Mouse (Mus musculus) forebrain, embryonic 12.5 days (tissue): ENCODE measurements around the gene Slc43a2. TPM values are rescaled to one million over a fixed set of nuclear protein-coding genes. Genes with fewer than 3 reads are reported as not detected.

Experiments
- ATAC-seq: fragments of 200-750 bp; cut with Nextera tagmentation; 2 replicates; pipeline ENCODE4 v1.8.0; 2017; ENCODE audit warnings: moderate TSS enrichment; ENCODE audit not compliant: low FRiP score
- H3K27ac ChIP-seq: fragments of 300-500 bp; sonication (generic); 2 replicates; pipeline ENCODE4 v1.5.1; 2016; ENCODE audit warnings: mild to moderate bottlenecking
- H3K27me3 ChIP-seq: fragments of 300-500 bp; sonication (generic); 2 replicates; pipeline ENCODE4 v1.6.1; 2016; ENCODE audit warnings: mild to moderate bottlenecking
- H3K36me3 ChIP-seq: fragments of 300-500 bp; sonication (generic); replicated peaks from 2 replicates; pipeline ENCODE4 v1.6.1; 2016; ENCODE audit warnings: mild to moderate bottlenecking
- H3K4me1 ChIP-seq: fragments of 300-500 bp; sonication (generic); 2 replicates; pipeline ENCODE4 v1.6.1; 2016
- H3K4me2 ChIP-seq: fragments of 300-500 bp; sonication (generic); 2 replicates; pipeline ENCODE4 v1.6.1; 2016; ENCODE audit warnings: mild to moderate bottlenecking, moderate library complexity
- H3K4me3 ChIP-seq: fragments of 300-500 bp; sonication (generic); replicated peaks from 2 replicates; pipeline ENCODE4 v1.5.1; 2016; ENCODE audit warnings: mild to moderate bottlenecking
- H3K9ac ChIP-seq: fragments of 300-500 bp; sonication (generic); 2 replicates; pipeline ENCODE4 v1.6.1; 2016; ENCODE audit warnings: mild to moderate bottlenecking
- H3K9me3 ChIP-seq: fragments of 300-500 bp; sonication (generic); 2 replicates; pipeline ENCODE4 v1.6.1; 2016
- WGBS: fragments of 180-500 bp; shearing (Covaris S2); methylation state at CpG from one replicate; pipeline ENCODE4 v1.1.7; 2016; 5-methylcytosine and 5-hydroxymethylcytosine counted together
- polyA plus RNA-seq: library from polyadenylated mRNA; unstranded; fragments of >200 nt; fragmentation: Nextera tagmentation; extraction: Ambion mirVana; gene quantifications from 2 replicates; pipeline ENCODE4 v1.2.1, GENCODE M21; 2016

The Slc43a2 gene
- polyA plus RNA-seq, 1 experiment from 2014 or later = 11.4 TPM

DNA sequence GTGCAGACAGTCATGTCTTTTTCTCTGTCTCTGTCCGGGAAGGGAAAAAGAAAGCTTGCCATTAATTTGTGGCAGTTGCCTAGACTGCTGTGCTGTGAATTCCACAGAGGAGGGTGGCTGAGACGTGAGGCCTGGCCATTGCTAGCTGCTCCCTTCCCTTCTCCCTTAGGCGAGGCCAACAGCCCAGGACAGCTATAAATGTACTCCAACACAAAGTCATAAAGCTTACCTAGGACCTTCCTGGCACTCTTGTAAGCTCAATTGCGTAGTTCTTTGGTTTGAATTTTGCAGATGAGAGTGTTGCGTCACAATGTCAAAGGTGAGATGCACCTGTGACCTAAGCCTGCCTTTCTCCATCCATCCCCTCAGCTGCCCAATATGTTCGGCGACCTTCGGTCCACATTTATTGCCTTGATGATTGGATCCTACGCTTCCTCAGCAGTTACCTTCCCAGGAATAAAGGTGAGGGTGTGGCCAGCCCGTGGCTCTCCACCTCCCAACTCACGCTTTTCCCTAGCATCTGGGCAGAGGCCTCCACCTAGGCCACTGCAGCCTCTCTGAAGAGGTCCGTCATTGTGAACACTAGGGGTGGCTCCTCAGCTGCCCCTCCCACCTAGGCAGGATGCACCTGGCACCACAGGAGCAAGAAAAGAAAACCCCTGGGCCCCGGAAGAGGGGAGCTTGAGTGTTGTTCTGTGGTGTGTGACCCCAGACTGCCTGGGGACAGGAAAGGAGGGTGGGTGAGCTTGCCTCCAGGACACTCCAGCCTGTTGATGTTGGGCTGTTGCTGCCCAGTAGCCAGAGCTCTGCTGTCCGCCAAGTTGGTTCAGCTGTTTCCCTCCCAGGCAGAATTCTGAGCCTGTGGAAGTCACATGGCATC is 29.3 kb downstream of the Slc43a2 start:
- Histone ChIP-seq H3K36me3 (peaks cover 5% of the 10 kb centered on the region), H3K4me2 (no peak overlapping the region), H3K9me3 (no peaks in the 10 kb centered on the region), H3K27me3 (no peaks in the 10 kb centered on the region), H3K4me3 (no peak overlapping the region), H3K27ac (no peak overlapping the region), H3K9ac (no peak overlapping the region), H3K4me1 (no peaks in the 10 kb centered on the region)
- ATAC-seq = no peak
- WGBS = 80% methylated on average over 14 of the region's 14 CpGs

DNA sequence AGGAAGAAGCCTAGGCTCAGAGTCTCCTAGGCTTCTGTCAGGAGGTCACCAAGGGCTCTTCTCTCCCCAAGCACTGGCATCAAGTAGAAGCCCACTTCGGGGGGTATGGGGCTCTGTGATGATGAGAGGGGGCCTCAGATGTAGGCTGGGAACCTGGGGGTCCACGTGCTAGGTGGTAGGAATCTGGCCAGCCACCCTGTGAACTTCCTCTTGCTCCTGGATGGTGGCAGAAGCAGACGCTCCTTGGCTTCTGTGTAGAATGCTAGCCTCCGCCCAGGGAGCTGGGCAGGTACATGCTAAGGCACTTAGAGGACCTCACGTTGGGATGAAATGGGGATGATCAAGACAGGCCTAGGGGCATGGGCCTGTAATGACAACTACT is 29.9 kb downstream of the Slc43a2 start:
- Histone ChIP-seq H3K27me3 (no peaks in the 10 kb centered on the region), H3K4me1 (no peaks in the 10 kb centered on the region), H3K9me3 (no peaks in the 10 kb centered on the region), H3K36me3 (peaks cover 5% of the 10 kb centered on the region), H3K9ac (no peak overlapping the region), H3K27ac (no peak overlapping the region), H3K4me3 (no peak overlapping the region), H3K4me2 (no peak overlapping the region)
- 90% methylated on average over 5 of the region's 5 CpGs for WGBS
- no peak for ATAC-seq

DNA sequence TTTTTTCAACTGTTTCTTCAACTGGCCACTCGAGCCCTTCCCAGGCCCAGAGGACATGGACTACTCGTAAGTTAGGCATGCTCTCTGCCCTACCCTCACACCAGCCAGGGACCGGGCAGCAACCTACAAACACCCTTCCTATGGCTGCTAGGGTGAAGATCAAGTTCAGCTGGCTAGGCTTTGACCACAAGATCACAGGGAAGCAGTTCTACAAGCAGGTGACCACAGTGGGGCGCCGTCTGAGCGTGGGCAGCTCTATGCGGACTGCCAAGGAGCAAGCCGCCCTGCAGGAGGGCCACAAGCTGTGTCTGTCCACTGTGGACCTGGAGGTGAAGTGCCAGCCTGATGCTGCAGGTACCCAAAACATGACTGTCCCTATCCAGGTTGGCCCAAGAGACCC is 31.3 kb downstream of the Slc43a2 start:
- H3K27ac ChIP-seq = no peak overlapping the region
- H3K4me3 ChIP-seq = no peak overlapping the region
- H3K27me3 ChIP-seq = no peaks in the 10 kb centered on the region
- WGBS = 88% methylated on average over 8 of the region's 8 CpGs
- H3K9ac ChIP-seq = no peak overlapping the region
- no peaks in the 10 kb centered on the region for H3K9me3 ChIP-seq
- H3K36me3 ChIP-seq = peaks cover 11% of the 10 kb centered on the region
- no peak overlapping the region for H3K4me2 ChIP-seq
- ATAC-seq = no peak
- H3K4me1 ChIP-seq = no peaks in the 10 kb centered on the region

- no peak for ATAC-seq
- H3K27me3 ChIP-seq = no peaks in the 10 kb centered on the region
- H3K36me3 ChIP-seq = peaks cover 17% of the 10 kb centered on the region
- H3K27ac ChIP-seq = no peak overlapping the region
- no peak overlapping the region for H3K4me2 ChIP-seq
- WGBS = 79% methylated on average over 18 of the region's 18 CpGs
- H3K9ac ChIP-seq = no peak overlapping the region
- H3K4me1 ChIP-seq = no peaks in the 10 kb centered on the region
- no peak overlapping the region for H3K4me3 ChIP-seq
- no peaks in the 10 kb centered on the region for H3K9me3 ChIP-seq
Measured at GRCm38 (mm10) chr11:75563851-75564548, 32.5 kb downstream of the Slc43a2 start.

DNA sequence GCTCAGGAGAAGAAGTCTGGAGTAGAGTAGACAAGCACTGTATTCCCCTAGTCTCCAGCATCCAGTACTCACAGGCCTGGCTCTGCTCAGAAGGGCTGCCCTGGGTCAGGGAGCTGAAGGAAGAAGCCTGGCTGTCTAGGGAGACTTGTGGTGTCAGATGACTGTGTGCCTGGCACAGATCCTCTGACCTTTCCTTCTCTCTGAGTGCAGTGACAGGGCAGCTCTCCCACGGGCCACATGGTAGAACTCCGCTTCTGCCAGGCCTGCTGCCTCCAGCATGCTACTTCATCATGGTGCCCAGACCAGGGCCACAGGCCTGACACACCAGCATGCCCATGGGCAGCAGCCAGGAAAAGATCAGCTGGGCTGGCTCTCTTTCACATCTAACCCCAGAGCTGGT is 34.4 kb downstream of the Slc43a2 start:
- Histone ChIP-seq H3K4me2 (no peak overlapping the region), H3K9me3 (no peaks in the 10 kb centered on the region), H3K27ac (no peak overlapping the region), H3K4me1 (no peaks in the 10 kb centered on the region), H3K36me3 (peaks cover 30% of the 10 kb centered on the region), H3K27me3 (no peaks in the 10 kb centered on the region), H3K4me3 (no peak overlapping the region), H3K9ac (no peak overlapping the region)
- 92% methylated on average over 2 of the region's 2 CpGs for WGBS
- ATAC-seq = no peak

GRCm38 (mm10) chr11:75566276-75567196 is 35.0 kb downstream of the Slc43a2 start:
- Histone ChIP-seq H3K9ac (no peak overlapping the region), H3K27me3 (no peaks in the 10 kb centered on the region), H3K4me3 (no peak overlapping the region), H3K36me3 (peaks cover 26% of the 10 kb centered on the region), H3K4me2 (no peak overlapping the region), H3K4me1 (no peaks in the 10 kb centered on the region), H3K9me3 (no peaks in the 10 kb centered on the region), H3K27ac (no peak overlapping the region)
- no peak for ATAC-seq
- 80% methylated on average over 13 of the region's 13 CpGs for WGBS

DNA sequence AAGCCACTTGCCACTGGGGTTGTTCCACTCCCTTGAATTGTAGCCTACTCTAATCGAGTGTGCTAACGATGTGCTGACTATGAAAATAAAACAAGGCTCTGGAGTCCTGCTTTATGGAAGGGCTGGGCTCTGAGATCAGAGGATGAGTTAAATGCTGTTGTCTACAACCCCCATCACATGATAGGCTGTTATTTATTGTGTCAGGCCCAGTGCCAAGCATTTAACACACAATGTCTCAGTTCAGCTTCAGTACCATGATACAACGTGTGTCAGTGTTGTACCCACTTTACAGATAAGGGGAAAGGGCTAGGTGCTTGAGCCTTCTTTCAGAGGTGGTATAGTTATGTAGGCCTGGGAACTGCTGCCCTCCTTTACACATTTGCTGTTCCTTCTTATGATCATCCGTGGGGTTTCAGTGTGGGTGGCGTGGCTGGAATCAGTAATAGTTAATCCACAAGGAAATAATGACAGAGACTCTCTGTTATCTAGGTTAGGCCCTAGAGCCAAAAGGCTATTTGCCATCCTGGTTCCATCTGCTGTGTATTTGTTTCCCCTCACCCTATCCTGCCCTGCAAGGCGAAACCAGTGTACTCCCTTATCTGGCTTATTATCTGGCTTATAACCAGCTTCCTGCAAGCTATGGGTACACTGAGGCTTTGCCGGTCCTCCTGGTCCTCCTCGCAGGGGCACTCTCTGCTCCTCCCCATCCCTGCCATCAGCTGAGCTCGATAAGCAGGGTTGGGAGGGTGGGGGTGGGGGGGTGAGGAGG is 36.0 kb downstream of the Slc43a2 start:
- Histone ChIP-seq H3K36me3 (peaks cover 25% of the 10 kb centered on the region), H3K4me2 (no peak overlapping the region), H3K9me3 (no peaks in the 10 kb centered on the region), H3K27ac (no peak overlapping the region), H3K4me1 (peaks cover 8% of the 10 kb centered on the region), H3K9ac (no peak overlapping the region), H3K27me3 (no peaks in the 10 kb centered on the region), H3K4me3 (no peak overlapping the region)
- WGBS = 67% methylated on average over 9 of the region's 9 CpGs
- ATAC-seq = no peak

- Histone ChIP-seq H3K4me3 (no peak overlapping the region), H3K9me3 (no peaks in the 10 kb centered on the region), H3K27me3 (no peaks in the 10 kb centered on the region), H3K4me1 (peaks cover 14% of the 10 kb centered on the region), H3K4me2 (no peak overlapping the region), H3K27ac (no peak overlapping the region), H3K36me3 (peaks cover 25% of the 10 kb centered on the region), H3K9ac (no peak overlapping the region)
- 79% methylated on average over 6 of the region's 6 CpGs for WGBS
- no peak for ATAC-seq
Measured at GRCm38 (mm10) chr11:75568115-75568511, 36.6 kb downstream of the Slc43a2 start.

- WGBS = 94% methylated on average over 12 of the region's 12 CpGs
- ATAC-seq = no peak
- Histone ChIP-seq H3K4me1 (peaks cover 16% of the 10 kb centered on the region), H3K27me3 (0 out of 2 replicates have a peak, but pooled peaks cover under 1% of the 10 kb centered on the region), H3K4me2 (no peak overlapping the region), H3K27ac (no peak overlapping the region), H3K9ac (no peak overlapping the region), H3K4me3 (no peak overlapping the region), H3K9me3 (no peaks in the 10 kb centered on the region), H3K36me3 (peaks cover 25% of the 10 kb centered on the region)
Measured at GRCm38 (mm10) chr11:75568962-75569361, 37.5 kb downstream of the Slc43a2 start.

DNA sequence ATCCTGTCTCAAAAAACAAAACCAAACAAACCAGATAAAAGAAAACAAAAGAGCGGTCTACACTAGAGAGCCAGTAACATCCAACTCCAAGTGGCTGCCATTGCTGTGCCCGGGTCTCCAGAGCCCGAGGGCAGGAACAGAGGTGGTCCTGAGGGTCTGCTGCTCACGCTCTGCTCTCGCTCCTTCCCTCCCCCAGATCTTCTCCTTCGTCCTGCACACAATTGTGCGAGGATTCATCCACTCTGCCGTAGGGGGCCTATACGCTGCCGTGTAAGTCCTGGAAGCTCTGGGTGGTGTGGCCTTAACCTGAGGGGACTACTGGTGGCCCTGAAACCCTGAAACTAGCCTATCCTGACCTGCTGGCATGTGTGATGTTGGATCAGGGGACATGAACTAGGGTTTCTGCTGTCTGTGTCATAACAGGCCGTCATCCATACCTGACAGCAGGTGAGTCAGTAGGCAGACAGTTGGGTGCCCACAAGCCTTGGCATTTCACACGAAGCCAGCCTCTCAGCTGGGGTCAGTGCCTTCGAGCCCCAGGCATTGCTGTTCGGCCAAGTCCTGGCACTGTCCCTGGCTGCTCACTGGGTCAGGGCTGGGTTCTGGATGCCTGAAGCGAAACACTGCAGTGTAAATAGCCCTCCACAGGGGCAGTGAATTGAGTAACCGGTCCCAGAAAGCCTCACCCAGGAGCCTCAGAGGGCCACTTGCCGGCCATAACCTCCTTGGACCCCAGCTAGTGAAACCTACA is 39.1 kb downstream of the Slc43a2 start:
- Histone ChIP-seq H3K27ac (no peak overlapping the region), H3K36me3 (peaks cover 25% of the 10 kb centered on the region), H3K9ac (no peak overlapping the region), H3K9me3 (no peaks in the 10 kb centered on the region), H3K4me2 (no peak overlapping the region), H3K4me3 (no peak overlapping the region), H3K27me3 (0 out of 2 replicates have a peak, but pooled peaks cover 3% of the 10 kb centered on the region), H3K4me1 (peaks cover 16% of the 10 kb centered on the region)
- WGBS = 87% methylated on average over 17 of the region's 17 CpGs
- no peak for ATAC-seq
